Mouse (Mus musculus) E14TG2a.4 (cell line): ENCODE measurements around the gene Spef2.

Experiments used
- CTCF ChIP-seq: conservative IDR thresholded peaks from 2 replicates; pipeline ENCODE4 v1.5.1; 2014; ENCODE audit warnings: low read length
- POU5F1 ChIP-seq: IDR thresholded peaks from 2 replicates; pipeline ENCODE4 v1.6.1; 2014; ENCODE audit warnings: low read length, borderline replicate concordance

DNA sequence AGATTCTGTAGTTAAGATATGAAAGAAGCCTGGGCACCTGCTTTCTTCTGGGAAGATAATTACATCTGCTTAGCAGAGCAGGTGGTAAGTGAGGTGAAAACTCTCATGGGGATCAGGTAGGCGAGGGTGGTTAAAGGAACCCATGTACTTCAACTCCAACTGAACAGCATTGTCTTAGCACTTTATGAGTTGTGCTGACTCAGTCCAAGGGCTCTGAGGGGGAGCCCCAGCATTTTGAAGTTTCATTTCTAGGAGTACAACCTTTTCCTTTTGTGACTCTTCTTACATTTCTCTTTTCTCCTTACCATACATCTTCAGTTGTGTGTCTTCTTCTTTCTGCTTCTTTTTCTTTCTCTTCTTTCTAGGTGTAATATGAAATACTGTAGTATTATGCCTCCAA is 213.5 kb downstream of the Spef2 start:
- TF ChIP-seq CTCF (no peak), POU5F1 (no peak)
